Mouse (Mus musculus) retina, postnatal 1 day (tissue): Measurements from ENCODE around the gene Ezr.
A peak's percentile ranks its signal among the peaks of the same experiment; 100 is the strongest.
"Not testable (repeated sequence)": the region's sequence is repeated elsewhere in the genome, so short reads cannot be mapped to it uniquely, and the experiment has no call there.

Experiments used
- DNase-seq: peaks from one replicate; pipeline ENCODE4 v3.0.0-alpha.2; 2012

The Ezr gene

GRCm38 (mm10) chr17:6703381-6704270 is 79.0 kb downstream of the Ezr start:
- DNase-seq, result peak; percentile 8

GRCm38 (mm10) chr17:6702625-6703221 is 79.9 kb downstream of the Ezr start:
- not testable (repeated sequence) for DNase-seq

- DNase-seq, result not testable (repeated sequence)
Observed at GRCm38 (mm10) chr17:6700077-6700476, 82.5 kb downstream of the Ezr start.

- not testable (repeated sequence) for DNase-seq
Observed at GRCm38 (mm10) chr17:6699502-6699901, 83.1 kb downstream of the Ezr start.

- DNase-seq, result peak; percentile 60
Observed at GRCm38 (mm10) chr17:6697224-6697775, 85.3 kb downstream of the Ezr start.

- DNase-seq, result peak; percentile 7
Observed at GRCm38 (mm10) chr17:6696521-6696920, 86.1 kb downstream of the Ezr start.

GRCm38 (mm10) chr17:6695712-6696111 is 86.9 kb downstream of the Ezr start:
- DNase-seq, result not testable (repeated sequence)

- peak; percentile 66 for DNase-seq
Observed at GRCm38 (mm10) chr17:6691596-6691995, 91.0 kb downstream of the Ezr start.

- peak; percentile 8 for DNase-seq
Observed at GRCm38 (mm10) chr17:6689344-6689743, 93.2 kb downstream of the Ezr start.
